Comparison of ENCODE assay signal across 8 mouse cellular contexts in genomic region chr9:50659392-50660217, GRCm38 (mm10). TPM values are rescaled to one million over a fixed set of nuclear protein-coding genes. Genes with fewer than 3 reads are reported as not detected.
DNase-seq lines count a peak whose midpoint lies in the region; ATAC-seq and TF ChIP-seq lines count a peak whose summit lies in the region.

Gene Dlat (minus strand): TSS chr9:50659780.

- TF ChIP-seq EP300 in CH12.LX (IDR thresholded peaks at IDR 0.05; ENCODE audit: low read length) = no peak
- TF ChIP-seq EP300 in heart, postnatal 0 days (IDR thresholded peaks at IDR 0.05; ENCODE audit: low read depth) = no peak

- H3K27me3 ChIP-seq in CH12.LX (replicated peaks) = no peaks in the 10 kb centered on the region
- H3K27me3 ChIP-seq in forebrain, embryonic 12.5 days = no peaks in the 10 kb centered on the region
- H3K27me3 ChIP-seq in heart, postnatal 0 days (ENCODE audit: control insufficient read depth, insufficient read depth, low read length) = no peaks in the 10 kb centered on the region
- H3K27me3 ChIP-seq in liver, embryonic 16.5 days (ENCODE audit: control insufficient read depth, insufficient read depth, low read depth, low read length) = no peaks in the 10 kb centered on the region
- no peaks in the 10 kb centered on the region for H3K27me3 ChIP-seq in neural tube, embryonic 13.5 days
- H3K27me3 ChIP-seq in testis, adult 2 months (ENCODE audit: control insufficient read depth, insufficient read depth, low read length) = no peaks in the 10 kb centered on the region

- under 1% methylated on average over 63 of the region's 63 CpGs for WGBS in forebrain, embryonic 12.5 days
- WGBS in heart, postnatal 0 days = under 1% methylated on average over 60 of the region's 63 CpGs
- under 1% methylated on average over 63 of the region's 63 CpGs for WGBS in liver, embryonic 16.5 days (ENCODE audit: insufficient replicate concordance)
- 1% methylated on average over 63 of the region's 63 CpGs for WGBS in neural tube, embryonic 13.5 days

- dilution Hi-C loops in CH12.LX (cut with MboI; ENCODE audit: extremely low pct_ligation_motif_present, extremely low pct_unique_long_range_greater_than_20kb, low sequenced_read_pairs) = no loop called here

- H3K9ac ChIP-seq in CH12.LX (ENCODE audit: insufficient read depth, low read depth) = peak within 1 kb of the TSS; percentile 88
- H3K9ac ChIP-seq in forebrain, embryonic 12.5 days = peak within 1 kb of the TSS; percentile 86
- H3K9ac ChIP-seq in heart, postnatal 0 days (replicated peaks; ENCODE audit: low read depth, low read length) = peak within 1 kb of the TSS; percentile 94
- peak within 1 kb of the TSS; percentile 87 for H3K9ac ChIP-seq in liver, embryonic 16.5 days (ENCODE audit: low read depth, low read length)
- H3K9ac ChIP-seq in neural tube, embryonic 13.5 days = peak within 1 kb of the TSS; percentile 95

- peak; percentile 92 for TF ChIP-seq POLR2A in CH12.LX (IDR thresholded peaks at IDR 0.05; ENCODE audit: low read depth, low read length)
- TF ChIP-seq POLR2A in testis, adult 2 months (IDR thresholded peaks at IDR 0.05; ENCODE audit: control insufficient read depth, low read depth, low read length) = peak; percentile 88

- peaks cover 4 to 25% of the 10 kb centered on the region in 2 experiments for H3K36me3 ChIP-seq in CH12.LX (replicated peaks in 1 of 2; ENCODE audit: control insufficient read depth in 1 of 2, insufficient read depth in 1 of 2, low read length in 1 of 2)
- H3K36me3 ChIP-seq in forebrain, embryonic 12.5 days (replicated peaks) = peaks cover 28% of the 10 kb centered on the region
- H3K36me3 ChIP-seq in heart, postnatal 0 days (replicated peaks; ENCODE audit: control insufficient read depth, insufficient read depth, low read length) = peaks cover 14% of the 10 kb centered on the region
- no peaks in the 10 kb centered on the region for H3K36me3 ChIP-seq in liver, embryonic 16.5 days (ENCODE audit: control insufficient read depth, insufficient read depth)
- peaks cover 40% of the 10 kb centered on the region for H3K36me3 ChIP-seq in neural tube, embryonic 13.5 days
- H3K36me3 ChIP-seq in testis, adult 2 months (ENCODE audit: control insufficient read depth, insufficient read depth, low read length) = no peaks in the 10 kb centered on the region

- peak; percentile 92 for ATAC-seq in forebrain, embryonic 12.5 days (ENCODE audit: low FRiP score)
- peak; percentile 91 for ATAC-seq in heart, postnatal 0 days (ENCODE audit: insufficient read depth, low read depth)
- peak; percentile 90 for ATAC-seq in liver, embryonic 16.5 days (ENCODE audit: low read depth)
- ATAC-seq in neural tube, embryonic 13.5 days (ENCODE audit: low read depth) = peak; percentile 92

- H3K4me2 ChIP-seq in CH12.LX (ENCODE audit: insufficient read depth, low read depth, poor library complexity, severe bottlenecking) = peak within 1 kb of the TSS; percentile 97
- peak within 1 kb of the TSS; percentile 74 for H3K4me2 ChIP-seq in forebrain, embryonic 12.5 days
- H3K4me2 ChIP-seq in heart, postnatal 0 days (ENCODE audit: low read depth, low read length) = peak within 1 kb of the TSS; percentile 75
- H3K4me2 ChIP-seq in liver, embryonic 16.5 days (ENCODE audit: low read depth, low read length) = peak within 1 kb of the TSS; percentile 78
- peak within 1 kb of the TSS; percentile 86 for H3K4me2 ChIP-seq in neural tube, embryonic 13.5 days

- DNase-seq in CH12.LX (ENCODE audit: extremely low read depth) = peak; percentile 78
- peak; percentile 71 for DNase-seq in c-Kit-positive CD71-positive TER-119-negative erythroid progenitor cells, embryonic 14.5 days (ENCODE audit: low read depth)
- peak; percentile 90 for DNase-seq in heart, postnatal 0 days (ENCODE audit: low spot score)
- DNase-seq in kidney, postnatal 4 days = peak; percentile 86 to 93

- no peak for TF ChIP-seq RAD21 in CH12.LX (IDR thresholded peaks at IDR 0.05; ENCODE audit: low read depth, low read length)

- no peaks in the 10 kb centered on the region for H3K9me3 ChIP-seq in CH12.LX (replicated peaks; ENCODE audit: low read length)
- no peaks in the 10 kb centered on the region for H3K9me3 ChIP-seq in forebrain, embryonic 12.5 days
- H3K9me3 ChIP-seq in heart, postnatal 0 days (replicated peaks; ENCODE audit: control insufficient read depth, low read length) = no peaks in the 10 kb centered on the region
- no peaks in the 10 kb centered on the region for H3K9me3 ChIP-seq in liver, embryonic 16.5 days (replicated peaks; ENCODE audit: control insufficient read depth, low read length)
- no peaks in the 10 kb centered on the region for H3K9me3 ChIP-seq in neural tube, embryonic 13.5 days

- H3K4me3 ChIP-seq in CH12.LX (replicated peaks in 1 of 3; ENCODE audit: low read depth in 2 of 3, low read length in 2 of 3, poor library complexity in 1 of 3) = peak within 1 kb of the TSS; percentile 80 to 95 (median 84)
- peak within 1 kb of the TSS; percentile 91 for H3K4me3 ChIP-seq in forebrain, embryonic 12.5 days (replicated peaks)
- peak within 1 kb of the TSS; percentile 96 for H3K4me3 ChIP-seq in heart, postnatal 0 days (ENCODE audit: low read depth, low read length)
- H3K4me3 ChIP-seq in liver, embryonic 16.5 days (ENCODE audit: low read depth, low read length) = peak within 1 kb of the TSS; percentile 86
- peak within 1 kb of the TSS; percentile 93 for H3K4me3 ChIP-seq in neural tube, embryonic 13.5 days
- peak within 1 kb of the TSS; percentile 93 for H3K4me3 ChIP-seq in testis, adult 2 months (ENCODE audit: control insufficient read depth, low read depth, low read length)

- in situ Hi-C loops in CH12.LX (cut with MboI; ENCODE audit: low pct_ligation_motif_present, low pct_unique_long_range_greater_than_20kb, low sequenced_read_pairs) = loop anchor here (5.0 kb wide), 1 partner anchor 37 kb away; no protein-coding TSS in a partner anchor

- no peak for TF ChIP-seq CTCF in CH12.LX (conservative IDR thresholded peaks at IDR 0.05 in 1 of 2, IDR thresholded peaks at IDR 0.05 in 1 of 2; ENCODE audit: low read depth in 2 of 2, low read length in 2 of 2)
- no peak for TF ChIP-seq CTCF in heart, postnatal 0 days (IDR thresholded peaks at IDR 0.05; ENCODE audit: low read depth)
- no peak for TF ChIP-seq CTCF in testis, adult 2 months (IDR thresholded peaks at IDR 0.05; ENCODE audit: control insufficient read depth, insufficient read depth, insufficient replicate concordance, low read depth, low read length)

- no peak within 1 kb of the TSS for H3K27ac ChIP-seq in CH12.LX (ENCODE audit: insufficient read depth, low read depth)
- H3K27ac ChIP-seq in forebrain, embryonic 12.5 days = peak within 1 kb of the TSS; percentile 81
- H3K27ac ChIP-seq in heart, postnatal 0 days (ENCODE audit: low read depth) = peak within 1 kb of the TSS; percentile 86
- peak within 1 kb of the TSS; percentile 68 for H3K27ac ChIP-seq in liver, embryonic 16.5 days (ENCODE audit: low read length)
- peak within 1 kb of the TSS; percentile 91 for H3K27ac ChIP-seq in neural tube, embryonic 13.5 days (replicated peaks)
- peak within 1 kb of the TSS; percentile 73 for H3K27ac ChIP-seq in testis, adult 2 months (ENCODE audit: control insufficient read depth, insufficient read depth, low read depth, low read length)

- H3K79me2 ChIP-seq in CH12.LX (replicated peaks; ENCODE audit: control insufficient read depth, extremely low read depth, insufficient read depth, poor library complexity, severe bottlenecking) = peaks cover 7% of the 10 kb centered on the region; the same call in 1 of the 2 replicates

- H3K4me1 ChIP-seq in CH12.LX (ENCODE audit: control insufficient read depth in 1 of 2, insufficient read depth in 2 of 2) = peaks cover 2 to 16% of the 10 kb centered on the region in 2 experiments
- H3K4me1 ChIP-seq in forebrain, embryonic 12.5 days = peaks cover 20% of the 10 kb centered on the region
- H3K4me1 ChIP-seq in heart, postnatal 0 days (ENCODE audit: control insufficient read depth, insufficient read depth) = no peaks in the 10 kb centered on the region
- peaks cover 5% of the 10 kb centered on the region for H3K4me1 ChIP-seq in liver, embryonic 16.5 days (ENCODE audit: control insufficient read depth, low read depth, low read length)
- peaks cover 26% of the 10 kb centered on the region for H3K4me1 ChIP-seq in neural tube, embryonic 13.5 days (replicated peaks)
- H3K4me1 ChIP-seq in testis, adult 2 months (ENCODE audit: control insufficient read depth, insufficient read depth, low read length) = peaks cover 3% of the 10 kb centered on the region

TF ChIP-seq in CH12.LX, 34 proteins besides CTCF, POLR2A, EP300 and RAD21 (continues in another document):
- TF ChIP-seq E2F4 (IDR thresholded peaks at IDR 0.05; ENCODE audit: insufficient replicate concordance, low read depth, low read length) (0 out of 2 replicates have a peak, but pooled peaks have one; percentile 24), GABPA (IDR thresholded peaks at IDR 0.05; ENCODE audit: insufficient replicate concordance, low read depth, low read length) (no peak; the same call in 1 of the 2 replicates), MAFK (IDR thresholded peaks at IDR 0.05; ENCODE audit: insufficient replicate concordance, low read length) (no peak), MXI1 (IDR thresholded peaks at IDR 0.05; ENCODE audit: low read depth, low read length) (peak; percentile 82; the same call in 1 of the 2 replicates), KAT2A (IDR thresholded peaks at IDR 0.05; ENCODE audit: insufficient replicate concordance, low read length) (peak; percentile 82; the same call in 1 of the 2 replicates), NRF1 (IDR thresholded peaks at IDR 0.05; ENCODE audit: low read depth, low read length) (peak; percentile 76), MYC (IDR thresholded peaks at IDR 0.05; ENCODE audit: low read depth, low read length) (no peak), HCFC1 (IDR thresholded peaks at IDR 0.05; ENCODE audit: low read depth, low read length) (peak; percentile 83), POLR2AphosphoS2 (IDR thresholded peaks at IDR 0.05; ENCODE audit: low read depth, low read length) (peak; percentile 82; the same call in 1 of the 2 replicates), TBP (conservative IDR thresholded peaks at IDR 0.05; ENCODE audit: low read depth, low read length) (0 out of 2 replicates have a peak, but pooled peaks have one; percentile 16), CHD1 (IDR thresholded peaks at IDR 0.05; ENCODE audit: low read depth, low read length) (no peak), BHLHE40 (IDR thresholded peaks at IDR 0.05; ENCODE audit: low read depth, low read length) (peak; percentile 27; the same call in 1 of the 2 replicates)

RNA-seq across cellular contexts. Expression of gene Dlat, which starts in this region (rescaled TPM):
- total RNA-seq in CH12.LX (2012; rRNA removed) (45.2 and 49.6 TPM in 2 replicates), CH12.LX (2014; rRNA removed) (67.5 and 81.5 TPM in 2 replicates)
- polyA plus RNA-seq in CH12.LX (2012; ENCODE audit: insufficient read length, low read depth) = 53.4 and 55.7 TPM in 2 replicates
- polyA plus RNA-seq in forebrain, embryonic 12.5 days (2016; fragmentation: Nextera tagmentation; extraction: Ambion mirVana) = 43.4 and 48.3 TPM in 2 replicates
- total RNA-seq in heart, postnatal 0 days (2014; rRNA removed; ENCODE audit: low replicate concordance) = 155 and 215 TPM in 2 replicates
- polyA plus RNA-seq in heart, postnatal 0 days (2015; fragmentation: Nextera tagmentation; extraction: Ambion mirVana) = 203 and 204 TPM in 2 replicates
- polyA plus RNA-seq in liver, embryonic 16.5 days (2015; fragmentation: Nextera tagmentation; extraction: Ambion mirVana) = 21.6 and 22.5 TPM in 2 replicates
- 48.9 and 50.8 TPM in 2 replicates for polyA plus RNA-seq in neural tube, embryonic 13.5 days (2015; fragmentation: Nextera tagmentation; extraction: Ambion mirVana)
- 36.8 and 39.7 TPM in 2 replicates for polyA plus RNA-seq in testis, adult 2 months (2012; rRNA removed)
